9 mouse cellular contexts compared by ENCODE assay signal in the genomic region with DNA sequence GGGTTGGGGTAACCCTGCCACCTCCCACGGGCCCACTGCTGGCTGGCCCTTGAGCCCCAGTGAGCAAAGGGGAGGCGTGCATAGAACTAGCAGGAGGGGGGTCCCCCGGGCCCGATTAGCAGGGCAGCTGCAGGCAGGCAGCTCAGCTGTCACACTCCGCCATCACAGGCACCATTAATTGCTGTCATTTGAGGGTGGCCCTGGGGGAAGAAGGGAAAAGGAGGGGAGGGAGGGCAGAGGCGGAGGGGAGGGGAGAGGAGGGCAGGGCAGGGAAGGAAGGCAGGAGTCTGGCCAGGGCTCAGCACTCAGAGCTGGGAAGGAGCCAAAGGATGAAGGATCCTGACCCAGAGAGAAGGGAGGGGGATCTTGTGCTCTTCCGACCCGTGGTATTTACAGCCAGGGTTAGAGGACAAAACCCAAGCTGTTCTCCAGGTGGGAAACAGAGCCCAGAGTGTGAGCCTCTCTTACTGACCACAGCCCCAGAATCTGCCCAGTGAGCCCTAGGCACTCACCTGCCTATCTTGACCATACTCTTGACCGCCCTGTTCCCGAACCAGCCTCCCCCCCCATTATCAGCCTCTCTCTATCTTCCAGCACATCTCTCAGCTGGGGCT. TPM values are rescaled to one million over a fixed set of nuclear protein-coding genes. Genes with fewer than 3 reads are reported as not detected.
DNase-seq lines count a peak whose midpoint lies in the region; ATAC-seq and TF ChIP-seq lines count a peak whose summit lies in the region.
"Had no signal": no experiment of that assay in that cellular context is flagged by ENCODE, and none has a peak within 500 bp of the region (broad histone marks: within the 10 kb centered on the region; RNA-seq: fewer than 3 reads in every experiment).

No protein-coding gene starts in this region.

- no peak for TF ChIP-seq POLR2A in brain, embryonic 14.5 days (IDR thresholded peaks at IDR 0.05; ENCODE audit: borderline replicate concordance, extremely low read depth, insufficient read depth, insufficient read length, poor library complexity, severe bottlenecking)

- no peaks in the 10 kb centered on the region for H3K27me3 ChIP-seq in lung, postnatal 0 days (replicated peaks; ENCODE audit: insufficient read depth, low read length)
- no peaks in the 10 kb centered on the region for H3K27me3 ChIP-seq in stomach, embryonic 16.5 days (ENCODE audit: control insufficient read depth, insufficient read depth, low read length)

- no peaks in the 10 kb centered on the region for H3K36me3 ChIP-seq in lung, postnatal 0 days (ENCODE audit: insufficient read depth, low read length)
- no peaks in the 10 kb centered on the region for H3K36me3 ChIP-seq in stomach, embryonic 16.5 days (ENCODE audit: control insufficient read depth, insufficient read depth, low read length)

- H3K9ac ChIP-seq in lung, postnatal 0 days (replicated peaks; ENCODE audit: low read depth) = no peak overlapping the region
- 0 out of 2 replicates have a peak overlapping the region, but pooled peaks have one; percentile 15 for H3K9ac ChIP-seq in stomach, embryonic 16.5 days (ENCODE audit: low read length)

- ATAC-seq in lung, postnatal 0 days = peak; percentile 18; the same call in 1 of the 2 replicates
- ATAC-seq in stomach, embryonic 16.5 days (ENCODE audit: insufficient read depth, low FRiP score) = peak; percentile 26; the same call in 1 of the 2 replicates
- ATAC-seq in megakaryocyte progenitor cell, adult 5-6 weeks (replicated peaks; ENCODE audit: poor library complexity) = no peak

- DNase-seq in adrenal gland, adult 2 months = peak; percentile 73
- no peak for DNase-seq in adrenal gland, postnatal 4 days (ENCODE audit: low spot score in 2 of 2)
- DNase-seq in brain, embryonic 14.5 days (ENCODE audit: low read depth) = peak; percentile 97
- peak; percentile 52 for DNase-seq in heart, postnatal 4 days
- DNase-seq in lung, postnatal 0 days (ENCODE audit: low spot score) = peak; percentile 61
- no peak for DNase-seq in ovary, postnatal 14 days (ENCODE audit: low spot score)

- no peak overlapping the region for H3K4me3 ChIP-seq in lung, postnatal 0 days (ENCODE audit: low read depth, low read length)
- H3K4me3 ChIP-seq in stomach, embryonic 16.5 days (replicated peaks; ENCODE audit: low read length) = no peak overlapping the region

- no peak for TF ChIP-seq EP300 in lung, postnatal 0 days (IDR thresholded peaks at IDR 0.05)

- 21% methylated on average over 10 of the region's 10 CpGs for WGBS in lung, postnatal 0 days
- WGBS in stomach, embryonic 16.5 days = 28% methylated on average over 10 of the region's 10 CpGs

- TF ChIP-seq CTCF in brain, embryonic 14.5 days (IDR thresholded peaks at IDR 0.05; ENCODE audit: borderline replicate concordance, extremely low read depth, insufficient read depth, insufficient read length) = no peak
- TF ChIP-seq CTCF in lung, postnatal 0 days (IDR thresholded peaks at IDR 0.05) = no peak

- no peak overlapping the region for H3K4me2 ChIP-seq in lung, postnatal 0 days (replicated peaks; ENCODE audit: low read depth, low read length)
- H3K4me2 ChIP-seq in stomach, embryonic 16.5 days (ENCODE audit: low read depth, low read length) = no peak overlapping the region

- no peaks in the 10 kb centered on the region for H3K9me3 ChIP-seq in lung, postnatal 0 days (ENCODE audit: low read length)
- no peaks in the 10 kb centered on the region for H3K9me3 ChIP-seq in stomach, embryonic 16.5 days (replicated peaks; ENCODE audit: control insufficient read depth, low read length)

- peaks cover 30% of the 10 kb centered on the region for H3K4me1 ChIP-seq in lung, postnatal 0 days (ENCODE audit: insufficient read depth, low read depth, low read length)
- peaks cover 83% of the 10 kb centered on the region for H3K4me1 ChIP-seq in stomach, embryonic 16.5 days (ENCODE audit: control insufficient read depth, insufficient read depth, low read length)

- no peak overlapping the region; the same call in 1 of the 2 replicates for H3K27ac ChIP-seq in lung, postnatal 0 days (ENCODE audit: low read length)
- peak overlapping the region; percentile 71 for H3K27ac ChIP-seq in stomach, embryonic 16.5 days (ENCODE audit: low read length)
- H3K27ac ChIP-seq: macrophage had no signal

RNA-seq across cellular contexts. Expression of gene Ncor2, which starts 28.0 kb away (rescaled TPM):
- total RNA-seq in adrenal gland, adult 2 months (2021) = 100 to 1,000 TPM; 149 to 340 TPM
- 183 and 229 TPM in 2 replicates for polyA plus RNA-seq in adrenal gland, adult 2 months (2012; rRNA removed)
- total RNA-seq in adrenal gland, postnatal 4 days (2021) = 100 to 1,000 TPM; 240 to 243 TPM
- polyA plus RNA-seq in brain, embryonic 14.5 days (2012; rRNA removed) = 31.6 and 71.5 TPM in 2 replicates
- total RNA-seq in heart, postnatal 4 days (2021) = 100 to 1,000 TPM; 104 to 112 TPM
- polyA plus RNA-seq in lung, postnatal 0 days (2015; fragmentation: Nextera tagmentation; extraction: Ambion mirVana) = 20.2 and 23.9 TPM in 2 replicates
- 21.4 and 24.6 TPM in 2 replicates for polyA plus RNA-seq in stomach, embryonic 16.5 days (2015; fragmentation: Nextera tagmentation; extraction: Ambion mirVana)
- total RNA-seq in megakaryocyte progenitor cell, adult 5-6 weeks (2015) = 50.1 and 57.3 TPM in 2 replicates
- total RNA-seq in megakaryocyte progenitor cell, adult 5-6 weeks (2017) = 8.4 and 10.9 TPM in 2 replicates

Comparison
In these comparisons a context has a peak if more than half of its experiments do, and no peak if none do; other contexts are left out.
1. DNase-seq: peak in adrenal gland, adult 2 months (single experiment), brain, embryonic 14.5 days (single experiment), heart, postnatal 4 days (single experiment) and lung, postnatal 0 days (single experiment); none in adrenal gland, postnatal 4 days (0 of 2) and ovary, postnatal 14 days (single experiment).